Mouse (Mus musculus): ENCODE measurements around the gene Ostf1. TPM values are rescaled to one million over a fixed set of nuclear protein-coding genes. Genes with fewer than 3 reads are reported as not detected.

Ostf1 gene
- polyA plus RNA-seq, 1 experiment from 2014 or later, result 114 TPM

DNA sequence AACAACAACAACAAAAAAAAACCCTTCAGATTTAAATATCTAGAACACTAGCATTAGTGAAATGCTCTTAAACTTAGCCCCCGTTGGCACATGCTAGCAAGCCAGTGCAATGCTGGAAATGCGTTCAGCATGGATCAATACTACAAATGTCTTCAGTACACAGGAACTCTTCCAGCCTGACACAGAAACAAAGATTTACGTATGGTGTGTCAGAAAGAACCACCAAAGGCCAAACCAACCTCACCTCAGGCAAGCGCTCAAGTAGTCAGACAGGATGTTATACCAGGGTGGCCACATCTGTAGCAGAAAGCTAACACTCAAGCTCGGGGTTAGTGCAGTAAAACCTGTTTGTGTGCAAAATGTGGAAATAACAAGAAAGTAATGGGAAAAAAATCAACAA, 12.6 kb downstream of the Ostf1 start:
- no peaks in the 10 kb centered on the region for H3K36me3 ChIP-seq
- H3K27me3 ChIP-seq, result no peaks in the 10 kb centered on the region
- no peak overlapping the region for H3K9ac ChIP-seq
- H3K27ac ChIP-seq, result peak overlapping the region; percentile 22; the same call in 1 of the 2 replicates
- no peak overlapping the region for H3K4me2 ChIP-seq
- 52% methylated on average over 5 of the region's 5 CpGs for WGBS
- peaks cover 12% of the 10 kb centered on the region; the same call in 1 of the 2 replicates for H3K4me1 ChIP-seq
- ATAC-seq (replicated peaks; ENCODE audit: low FRiP score), result no peak
- H3K9me3 ChIP-seq (replicated peaks), result no peaks in the 10 kb centered on the region
- no peak overlapping the region for H3K4me3 ChIP-seq (replicated peaks)

DNA sequence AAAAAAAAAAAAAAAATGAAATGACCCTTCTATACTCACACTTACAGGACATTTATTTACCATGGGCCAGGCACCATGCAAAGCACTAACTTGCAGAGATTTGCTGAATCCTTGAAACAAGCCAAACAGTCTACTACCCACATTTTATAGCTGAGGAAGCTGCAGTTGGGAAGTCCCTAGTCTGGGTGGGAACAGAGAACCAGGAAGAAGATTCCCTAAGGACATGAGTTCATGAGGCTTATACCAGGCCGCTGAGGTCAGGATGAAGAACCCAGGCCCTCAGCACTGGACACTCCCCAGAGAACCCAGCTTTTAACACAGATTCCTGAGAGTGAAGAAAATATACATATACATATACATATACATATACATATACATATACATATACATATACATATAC, 14.1 kb downstream of the Ostf1 start:
- H3K9me3 ChIP-seq (replicated peaks), result no peaks in the 10 kb centered on the region
- H3K27ac ChIP-seq, result no peak overlapping the region
- 93% methylated on average over 1 of the region's 1 CpGs for WGBS
- H3K4me1 ChIP-seq, result peaks cover 18% of the 10 kb centered on the region
- no peak for ATAC-seq (replicated peaks; ENCODE audit: low FRiP score)
- H3K27me3 ChIP-seq, result no peaks in the 10 kb centered on the region
- H3K9ac ChIP-seq, result no peak overlapping the region
- H3K36me3 ChIP-seq, result no peaks in the 10 kb centered on the region
- H3K4me3 ChIP-seq (replicated peaks), result no peak overlapping the region
- H3K4me2 ChIP-seq, result no peak overlapping the region

DNA sequence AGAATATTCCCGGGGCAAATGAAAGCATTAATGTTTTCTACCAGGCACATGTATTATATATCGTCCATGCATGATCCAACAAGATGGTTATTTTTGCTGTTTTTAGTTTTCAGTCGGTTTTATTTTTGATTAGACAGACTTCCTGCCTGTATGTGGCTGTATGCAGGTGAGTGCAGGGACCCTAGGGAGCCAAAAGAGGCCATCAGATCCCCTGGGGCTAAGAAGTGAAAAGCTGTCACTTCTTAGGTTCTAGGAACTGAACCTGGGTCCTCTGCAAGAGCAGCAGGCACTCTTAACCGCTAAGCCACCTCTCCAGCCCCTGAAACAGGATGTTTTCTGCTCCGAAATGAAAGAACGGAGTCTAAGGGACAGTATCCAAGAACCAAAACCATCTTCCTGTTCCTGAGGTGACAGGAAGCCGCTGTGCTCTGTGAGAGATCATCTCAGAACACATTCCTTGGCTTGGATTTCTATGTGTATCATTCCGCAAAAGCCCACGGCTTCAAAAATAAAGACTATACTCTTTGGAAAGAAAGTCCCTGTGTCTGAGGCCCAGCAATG, 15.9 kb downstream of the Ostf1 start:
- H3K27me3 ChIP-seq, result no peaks in the 10 kb centered on the region
- no peaks in the 10 kb centered on the region for H3K9me3 ChIP-seq (replicated peaks)
- peak overlapping the region; percentile 71 for H3K27ac ChIP-seq
- no peak for ATAC-seq (replicated peaks; ENCODE audit: low FRiP score)
- 0 out of 2 replicates have a peak, but pooled peaks cover 4% of the 10 kb centered on the region for H3K36me3 ChIP-seq
- peaks cover 18% of the 10 kb centered on the region for H3K4me1 ChIP-seq
- no peak overlapping the region for H3K4me2 ChIP-seq
- 71% methylated on average over 9 of the region's 9 CpGs for WGBS
- no peak overlapping the region for H3K4me3 ChIP-seq (replicated peaks)
- no peak overlapping the region for H3K9ac ChIP-seq

DNA sequence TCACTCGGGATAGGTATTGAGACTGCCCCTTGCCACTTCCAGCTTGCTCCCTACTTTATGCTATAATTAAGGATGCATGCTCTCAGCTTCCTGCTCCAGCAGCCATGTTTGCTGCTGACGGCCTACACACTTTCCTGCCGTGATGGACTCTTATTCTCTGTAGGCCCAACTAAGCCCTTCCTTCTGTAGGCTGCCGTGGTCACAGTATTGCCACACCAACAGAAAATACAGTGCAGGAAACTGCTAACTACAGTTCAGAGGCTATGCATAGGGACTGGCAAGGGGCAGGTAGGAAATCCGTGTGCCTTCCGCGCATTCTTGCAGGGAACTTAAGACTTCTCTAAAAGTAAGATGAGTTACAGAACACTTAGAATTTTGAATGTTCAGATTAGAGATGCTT, 17.3 kb downstream of the Ostf1 start:
- 78% methylated on average over 7 of the region's 7 CpGs for WGBS
- Histone ChIP-seq H3K36me3 (0 out of 2 replicates have a peak, but pooled peaks cover 4% of the 10 kb centered on the region), H3K27me3 (no peaks in the 10 kb centered on the region), H3K4me1 (peaks cover 19% of the 10 kb centered on the region), H3K9me3 (replicated peaks) (no peaks in the 10 kb centered on the region), H3K4me3 (replicated peaks) (no peak overlapping the region), H3K27ac (peak overlapping the region; percentile 81; the same call in 1 of the 2 replicates), H3K4me2 (no peak overlapping the region), H3K9ac (no peak overlapping the region)
- no peak for ATAC-seq (replicated peaks; ENCODE audit: low FRiP score)

DNA sequence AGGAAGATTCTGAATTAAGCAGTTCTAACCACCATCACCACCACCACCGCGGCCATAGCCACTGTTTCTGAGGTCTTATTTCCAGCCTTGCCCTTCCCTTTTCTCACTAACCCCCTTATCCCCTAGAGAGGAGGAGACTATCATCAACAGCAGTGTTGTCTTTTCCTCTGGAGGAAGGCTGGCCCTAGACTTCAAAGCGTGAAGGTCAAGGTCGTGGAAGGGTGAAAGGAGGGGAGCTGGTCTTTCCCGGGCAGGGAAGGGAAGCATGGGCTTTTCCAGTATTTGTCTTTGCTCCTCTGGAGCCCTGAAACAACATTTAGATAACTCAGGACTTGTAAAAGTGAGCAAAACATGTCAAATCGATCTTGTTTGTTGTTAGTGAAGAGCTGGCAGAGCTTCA, 22.6 kb downstream of the Ostf1 start:
- Histone ChIP-seq H3K27ac (peak overlapping the region; percentile 20; the same call in 1 of the 2 replicates), H3K4me3 (replicated peaks) (no peak overlapping the region), H3K36me3 (0 out of 2 replicates have a peak, but pooled peaks cover 4% of the 10 kb centered on the region), H3K4me1 (peaks cover 31% of the 10 kb centered on the region), H3K27me3 (no peaks in the 10 kb centered on the region), H3K9me3 (replicated peaks) (no peaks in the 10 kb centered on the region), H3K9ac (no peak overlapping the region), H3K4me2 (no peak overlapping the region)
- 27% methylated on average over 6 of the region's 6 CpGs for WGBS
- peak; percentile 49 for ATAC-seq (replicated peaks; ENCODE audit: low FRiP score)

DNA sequence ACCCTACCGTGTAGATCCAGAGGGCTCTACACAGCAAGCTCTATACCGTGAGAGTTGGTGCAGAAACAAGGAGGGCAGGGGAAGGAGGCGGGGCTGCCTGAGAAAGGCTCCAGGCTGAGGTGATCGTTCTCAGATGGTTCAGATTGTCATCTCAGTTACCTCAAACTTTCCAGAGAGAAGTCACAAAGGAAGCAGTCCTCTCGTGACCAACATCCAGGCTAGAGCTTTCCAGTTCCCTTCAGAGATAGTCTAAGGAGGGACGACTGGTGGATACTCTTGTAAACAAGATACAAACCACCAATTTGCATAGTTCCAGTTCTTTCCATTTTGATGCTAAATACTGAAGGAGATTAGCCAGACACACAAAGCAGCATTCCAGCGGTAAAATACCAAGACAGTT, 23.7 kb downstream of the Ostf1 start:
- Histone ChIP-seq H3K4me1 (peaks cover 31% of the 10 kb centered on the region), H3K4me3 (replicated peaks) (no peak overlapping the region), H3K36me3 (peaks cover 5% of the 10 kb centered on the region; the same call in 1 of the 2 replicates), H3K9ac (no peak overlapping the region), H3K27me3 (no peaks in the 10 kb centered on the region), H3K27ac (peak overlapping the region; percentile 68; the same call in 1 of the 2 replicates), H3K9me3 (replicated peaks) (no peaks in the 10 kb centered on the region), H3K4me2 (no peak overlapping the region)
- no peak for ATAC-seq (replicated peaks; ENCODE audit: low FRiP score)
- WGBS, result 27% methylated on average over 7 of the region's 7 CpGs

DNA sequence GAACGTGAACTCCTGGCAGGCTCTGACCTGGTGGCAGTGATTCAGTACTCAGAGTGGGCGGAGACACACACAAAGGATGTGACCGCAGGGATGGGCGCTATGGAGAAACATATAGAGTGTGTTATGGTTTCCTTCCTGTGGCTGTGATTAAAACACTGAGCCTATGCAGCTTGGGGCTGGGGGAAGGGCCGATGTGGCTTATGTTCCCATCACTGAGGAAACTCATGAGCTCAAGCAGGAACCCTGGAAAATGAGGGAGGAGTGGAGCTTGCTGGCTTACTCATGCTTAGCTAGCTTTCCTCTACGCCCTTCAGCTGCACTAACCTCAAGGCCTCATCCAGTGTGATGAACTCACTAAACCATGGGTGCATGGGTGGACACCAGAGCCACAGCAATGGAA, 28.6 kb downstream of the Ostf1 start:
- no peak overlapping the region for H3K9ac ChIP-seq
- H3K4me3 ChIP-seq (replicated peaks), result no peak overlapping the region
- 0 out of 2 replicates have a peak, but pooled peaks have one; percentile 11 for ATAC-seq (replicated peaks; ENCODE audit: low FRiP score)
- H3K27me3 ChIP-seq, result no peaks in the 10 kb centered on the region
- 77% methylated on average over 6 of the region's 6 CpGs for WGBS
- no peak overlapping the region for H3K4me2 ChIP-seq
- H3K27ac ChIP-seq, result peak overlapping the region; percentile 45; the same call in 1 of the 2 replicates
- H3K9me3 ChIP-seq (replicated peaks), result no peaks in the 10 kb centered on the region
- H3K4me1 ChIP-seq, result peaks cover 22% of the 10 kb centered on the region
- peaks cover 18% of the 10 kb centered on the region for H3K36me3 ChIP-seq

DNA sequence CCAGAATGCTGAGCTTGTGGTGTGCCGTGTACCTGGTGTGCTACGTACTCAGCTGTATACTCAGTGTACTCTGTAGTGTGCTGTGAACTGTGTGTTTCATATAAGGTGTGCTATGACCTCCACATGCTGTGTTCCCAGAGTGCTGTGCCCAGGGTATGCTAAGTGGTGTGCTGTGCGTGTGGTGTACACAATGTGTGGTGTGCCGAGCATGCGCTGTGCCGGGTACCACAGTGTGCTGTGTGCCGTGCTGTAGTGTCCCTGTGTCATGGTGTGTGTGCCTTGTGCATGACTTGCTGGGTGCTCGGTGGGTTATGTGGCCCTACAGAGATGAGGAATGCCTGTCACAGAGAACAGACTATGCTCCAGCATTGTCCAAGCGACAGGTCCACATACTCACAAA, 31.0 kb downstream of the Ostf1 start:
- Histone ChIP-seq H3K4me1 (peaks cover 11% of the 10 kb centered on the region; the same call in 1 of the 2 replicates), H3K9me3 (replicated peaks) (no peaks in the 10 kb centered on the region), H3K4me2 (no peak overlapping the region), H3K9ac (no peak overlapping the region), H3K4me3 (replicated peaks) (no peak overlapping the region), H3K36me3 (peaks cover 18% of the 10 kb centered on the region), H3K27ac (no peak overlapping the region), H3K27me3 (no peaks in the 10 kb centered on the region)
- no peak for ATAC-seq (replicated peaks; ENCODE audit: low FRiP score)
- 95% methylated on average over 9 of the region's 9 CpGs for WGBS

DNA sequence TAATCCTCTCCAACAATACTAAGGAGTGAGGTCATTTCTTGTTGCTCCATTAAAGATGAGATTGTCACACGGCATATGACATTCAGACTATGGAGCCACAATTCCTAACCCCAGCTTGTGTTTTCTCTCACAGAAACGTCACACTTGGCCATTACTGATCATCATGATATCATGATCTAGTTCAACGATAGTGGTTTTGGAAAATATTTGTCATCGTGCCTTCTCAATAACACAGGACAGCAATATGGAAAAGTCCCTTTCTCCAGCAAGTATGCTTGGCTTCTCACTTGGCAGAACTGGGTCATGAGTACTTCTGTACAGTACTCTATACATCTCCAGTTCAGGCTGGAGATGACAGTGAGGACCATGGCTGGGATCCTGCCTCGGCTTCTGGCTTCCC, 32.0 kb downstream of the Ostf1 start:
- Histone ChIP-seq H3K27ac (no peak overlapping the region), H3K4me2 (no peak overlapping the region), H3K27me3 (no peaks in the 10 kb centered on the region), H3K9me3 (replicated peaks) (no peaks in the 10 kb centered on the region), H3K36me3 (peaks cover 18% of the 10 kb centered on the region), H3K9ac (no peak overlapping the region), H3K4me3 (replicated peaks) (no peak overlapping the region), H3K4me1 (peaks cover 11% of the 10 kb centered on the region; the same call in 1 of the 2 replicates)
- 85% methylated on average over 5 of the region's 5 CpGs for WGBS
- no peak for ATAC-seq (replicated peaks; ENCODE audit: low FRiP score)

DNA sequence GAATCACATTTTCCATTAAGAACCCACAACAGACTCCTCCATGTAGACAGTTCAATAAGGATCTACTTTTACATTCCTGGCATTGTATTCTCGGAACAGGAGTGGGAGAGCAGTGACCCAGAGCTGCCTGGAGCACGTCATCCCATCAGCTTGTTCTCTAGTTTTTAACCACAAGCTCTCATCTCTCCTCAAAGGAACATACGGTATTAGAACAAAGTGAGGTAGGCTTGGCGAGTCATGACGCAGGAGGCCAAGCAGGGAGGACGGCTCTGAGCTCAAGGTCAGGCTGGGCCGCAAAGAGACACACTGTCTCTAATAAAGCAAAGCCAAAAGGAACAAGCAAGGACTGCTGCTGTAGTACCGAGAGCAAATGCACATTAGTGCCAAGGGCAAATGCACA, 32.6 kb downstream of the Ostf1 start:
- no peak overlapping the region for H3K4me3 ChIP-seq (replicated peaks)
- no peak; the same call in 1 of the 2 replicates for ATAC-seq (replicated peaks; ENCODE audit: low FRiP score)
- peaks cover 11% of the 10 kb centered on the region; the same call in 1 of the 2 replicates for H3K4me1 ChIP-seq
- no peaks in the 10 kb centered on the region for H3K9me3 ChIP-seq (replicated peaks)
- peaks cover 18% of the 10 kb centered on the region for H3K36me3 ChIP-seq
- no peaks in the 10 kb centered on the region for H3K27me3 ChIP-seq
- H3K27ac ChIP-seq, result peak overlapping the region; percentile 14; the same call in 1 of the 2 replicates
- H3K9ac ChIP-seq, result no peak overlapping the region
- 46% methylated on average over 8 of the region's 8 CpGs for WGBS
- no peak overlapping the region for H3K4me2 ChIP-seq

DNA sequence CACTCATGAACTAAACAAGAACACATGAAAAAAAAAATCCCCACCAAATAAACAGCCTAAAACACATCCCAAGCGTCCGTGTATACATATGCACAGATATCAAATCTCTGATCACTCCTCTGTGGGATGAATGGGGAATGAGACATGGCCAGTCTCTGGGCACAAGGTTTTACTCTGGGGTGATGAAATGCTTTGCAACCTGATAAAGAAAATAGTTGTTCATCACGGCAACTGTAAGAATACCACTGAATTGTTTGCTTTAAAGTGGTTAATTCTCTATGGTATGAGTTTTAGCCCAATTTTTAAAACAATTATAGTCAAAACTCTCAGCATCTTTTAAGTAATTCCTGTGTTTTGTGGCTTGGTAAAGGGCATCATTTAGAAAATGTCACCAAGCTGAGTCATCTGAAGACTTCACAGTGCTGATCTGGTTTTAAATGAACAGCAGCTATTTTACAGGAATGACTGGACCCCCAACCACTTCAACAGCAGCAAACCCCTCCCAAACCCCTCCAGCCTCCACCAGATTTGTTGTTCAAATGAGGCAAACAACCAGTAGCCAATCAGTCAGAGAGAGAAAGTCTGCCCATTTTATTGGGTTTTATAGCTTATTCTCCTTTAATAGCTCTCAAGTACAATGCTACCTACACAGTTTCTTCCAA, 33.2 kb downstream of the Ostf1 start:
- no peaks in the 10 kb centered on the region for H3K9me3 ChIP-seq (replicated peaks)
- WGBS, result 86% methylated on average over 3 of the region's 3 CpGs
- 0 out of 2 replicates have a peak overlapping the region, but pooled peaks have one; percentile 14 for H3K27ac ChIP-seq
- ATAC-seq (replicated peaks; ENCODE audit: low FRiP score), result no peak
- H3K4me3 ChIP-seq (replicated peaks), result no peak overlapping the region
- no peak overlapping the region for H3K9ac ChIP-seq
- H3K4me1 ChIP-seq, result peaks cover 16% of the 10 kb centered on the region
- no peak overlapping the region for H3K4me2 ChIP-seq
- H3K36me3 ChIP-seq, result peaks cover 18% of the 10 kb centered on the region
- no peaks in the 10 kb centered on the region for H3K27me3 ChIP-seq

DNA sequence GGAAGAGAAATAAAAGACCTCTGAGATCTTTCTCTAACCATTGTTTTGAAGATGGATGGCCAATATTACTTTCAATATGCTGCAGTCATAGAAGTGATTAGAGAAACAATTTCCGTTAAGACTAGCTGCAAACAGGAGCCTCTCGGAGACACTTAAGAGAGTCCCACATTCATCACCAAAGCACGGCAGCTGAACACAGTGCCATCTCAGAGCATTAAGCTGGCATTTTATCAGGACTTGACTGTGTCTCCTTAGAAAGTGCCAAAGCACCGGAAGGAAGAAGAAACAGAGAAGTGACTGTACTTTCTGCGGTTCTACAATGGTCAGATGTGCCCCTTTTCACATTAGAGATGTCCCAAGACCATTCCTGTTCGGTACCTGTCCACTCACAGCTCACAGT, 33.9 kb downstream of the Ostf1 start:
- Histone ChIP-seq H3K4me3 (replicated peaks) (no peak overlapping the region), H3K9me3 (replicated peaks) (no peaks in the 10 kb centered on the region), H3K4me1 (peaks cover 17% of the 10 kb centered on the region), H3K9ac (no peak overlapping the region), H3K27me3 (no peaks in the 10 kb centered on the region), H3K27ac (no peak overlapping the region), H3K36me3 (peaks cover 16% of the 10 kb centered on the region), H3K4me2 (no peak overlapping the region)
- WGBS, result 83% methylated on average over 6 of the region's 6 CpGs
- ATAC-seq (replicated peaks; ENCODE audit: low FRiP score), result no peak

All from kidney, embryonic 15.5 days (tissue).